Mouse (Mus musculus): ENCODE results near the gene Plekha1. TPM values are rescaled to one million over a fixed set of nuclear protein-coding genes. Genes with fewer than 3 reads are reported as not detected.

Plekha1 gene
- total RNA-seq, 4 experiments from 2014 or later = 87.2 to 97.4 (median 91.8) TPM

- DNase-seq (ENCODE audit: low spot score in 2 of 2) = peak in 1 of 2 experiments; percentile 39
These were observed 85.4 kb downstream of the Plekha1 start for GRCm38 (mm10) chr7:130951004-130951403.

- peak in 1 of 2 experiments; percentile 41 for DNase-seq (ENCODE audit: low spot score in 2 of 2)
These were observed 87.8 kb downstream of the Plekha1 start for GRCm38 (mm10) chr7:130953376-130953775.

DNA sequence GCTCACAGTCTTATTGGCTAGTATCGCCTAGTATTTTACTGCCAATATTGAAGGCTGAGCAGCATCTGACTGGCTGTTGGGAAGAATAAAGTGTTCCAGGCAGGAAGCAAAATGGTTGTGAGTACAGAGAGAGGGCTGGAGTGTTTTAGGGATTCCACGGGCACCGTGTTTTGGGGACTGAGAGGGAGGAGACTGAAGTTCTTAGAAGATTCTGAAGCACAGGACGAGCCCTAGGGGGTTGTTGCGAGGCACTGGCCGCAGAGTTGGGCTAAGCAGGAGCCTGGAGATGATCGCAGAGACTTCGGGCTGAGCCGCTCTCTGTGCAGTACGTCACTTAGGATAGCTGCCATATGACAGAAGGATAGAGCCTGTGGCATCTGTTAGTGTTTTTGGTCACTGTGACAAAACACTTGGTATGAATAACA, 88.6 kb downstream of the Plekha1 start:
- DNase-seq (ENCODE audit: low spot score in 2 of 2) = peak in 1 of 2 experiments; percentile 70

GRCm38 (mm10) chr7:130958551-130958950, 93.0 kb downstream of the Plekha1 start:
- DNase-seq (ENCODE audit: low spot score in 2 of 2) = no peak

GRCm38 (mm10) chr7:130959868-130960267, 94.3 kb downstream of the Plekha1 start:
- DNase-seq (ENCODE audit: low spot score in 2 of 2) = peak; percentile 55 to 66

DNA sequence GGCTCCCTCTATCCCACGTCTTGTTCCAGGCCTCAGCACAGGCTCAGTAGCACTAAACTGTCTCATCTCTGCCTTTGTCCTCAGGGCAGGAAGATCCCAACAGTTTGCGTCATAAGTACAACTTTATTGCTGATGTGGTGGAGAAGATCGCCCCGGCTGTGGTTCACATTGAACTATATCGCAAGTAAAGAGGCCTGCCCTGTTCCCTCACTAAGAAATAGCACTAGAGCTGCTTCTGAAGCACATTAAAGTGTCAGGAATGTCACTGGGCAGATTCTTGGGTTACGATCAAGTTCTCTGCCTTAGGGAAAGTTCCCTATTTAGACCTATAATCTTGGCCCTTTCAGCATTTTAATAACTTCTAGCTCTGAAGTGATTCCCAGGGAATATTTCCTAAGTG, 95.9 kb downstream of the Plekha1 start:
- no peak for DNase-seq (ENCODE audit: low spot score in 2 of 2)

Small RNAs within 50 kb of the gene (microRNA-seq; reads per million reads assigned to microRNA genes)
- gene Mir7061 = 0.25 to 0.96 reads per million in 2 experiments

Other genes with a start within 250 kb of the Plekha1 start
- under 1 TPM; 0.33 to 0.58 (median 0.46) TPM for gene Btbd16, start 91.7 kb upstream of the Plekha1 start, total RNA-seq (2022)
- gene Htra1, start 70.4 kb downstream of the Plekha1 start, total RNA-seq (2022) = 100 to 1,000 TPM; 184 to 219 (median 213) TPM
- gene Dmbt1, start 166.3 kb downstream of the Plekha1 start, total RNA-seq (2022) = not detected

Measured in layer of hippocampus, adult 8-10 months (tissue).